Mouse (Mus musculus): ENCODE data around the gene Wasf3. TPM values are rescaled to one million over a fixed set of nuclear protein-coding genes. Genes with fewer than 3 reads are reported as not detected.
A peak's percentile ranks its signal among the peaks of the same experiment; 100 is the strongest.

Wasf3 gene
- total RNA-seq, 1 experiment: 6.2 TPM

GRCm38 (mm10) chr5:146418092-146418491 is 33.3 kb downstream of the Wasf3 start:
- no peak for DNase-seq (ENCODE audit: low read depth, low spot score)
- TF ChIP-seq HCFC1 (IDR thresholded peaks at IDR 0.05; ENCODE audit: borderline replicate concordance, insufficient read depth, low read length) (no peak), ZC3H11A (IDR thresholded peaks at IDR 0.05; ENCODE audit: borderline replicate concordance, low read depth, low read length) (no peak), MAFK (IDR thresholded peaks at IDR 0.05; ENCODE audit: insufficient read depth, low read depth, low read length) (no peak), ZNF384 (IDR thresholded peaks at IDR 0.05; ENCODE audit: low read depth, low read length) (no peak), CHD2 (IDR thresholded peaks at IDR 0.05; ENCODE audit: low read depth, low read length) (no peak)
- no peak overlapping the region for H3K9ac ChIP-seq (ENCODE audit: insufficient read depth, low read depth, low read length, poor library complexity, severe bottlenecking)
- peaks cover 4 to 12% of the 10 kb centered on the region in 2 experiments; a peak in 3 of 4 replicates for H3K4me1 ChIP-seq (ENCODE audit: control insufficient read depth in 2 of 2, insufficient read depth in 2 of 2, low read length in 2 of 2, poor library complexity in 1 of 2)
- no peak overlapping the region for H3K27ac ChIP-seq (ENCODE audit: insufficient read depth, low read depth, low read length, poor library complexity, severe bottlenecking)
- 0 out of 2 replicates have a peak, but pooled peaks cover 3% of the 10 kb centered on the region for H3K36me3 ChIP-seq (ENCODE audit: control insufficient read depth, insufficient read depth, low read length, poor library complexity, severe bottlenecking)
- H3K9me3 ChIP-seq (ENCODE audit: control insufficient read depth, insufficient read depth, low read depth, low read length): no peaks in the 10 kb centered on the region
- in situ Hi-C loops (cut with MboI; ENCODE audit: low sequenced_read_pairs in 2 of 2, unreplicated experiment in 2 of 2): no loop called here
- no peak overlapping the region for H3K4me3 ChIP-seq (ENCODE audit: insufficient read depth in 1 of 2, low read depth in 1 of 2, low read length in 2 of 2, poor library complexity in 1 of 2, severe bottlenecking in 1 of 2)

DNA sequence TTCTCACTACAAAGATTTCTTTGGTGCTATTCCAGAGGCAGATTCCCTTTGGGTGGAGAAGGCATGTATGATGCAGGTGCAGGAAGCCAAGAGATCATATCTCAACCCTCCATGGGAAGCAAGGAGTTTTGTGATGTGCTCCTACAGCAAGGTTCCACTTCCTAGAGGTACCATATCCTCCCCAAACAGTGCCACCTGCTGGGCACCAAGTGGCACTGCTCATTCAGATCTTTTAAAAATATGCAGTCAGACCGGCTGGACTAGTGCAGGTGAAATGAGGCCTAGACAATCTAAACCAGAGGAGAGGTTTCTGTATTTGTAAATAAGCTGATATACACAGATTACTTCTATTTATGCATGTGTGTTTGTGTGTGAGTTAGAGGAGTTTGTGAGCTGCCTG is 35.3 kb downstream of the Wasf3 start:
- H3K9ac ChIP-seq (ENCODE audit: insufficient read depth, low read depth, low read length, poor library complexity, severe bottlenecking): no peak overlapping the region
- DNase-seq (ENCODE audit: low read depth, low spot score): peak; percentile 40
- in situ Hi-C loops (cut with MboI; ENCODE audit: low sequenced_read_pairs in 2 of 2, unreplicated experiment in 2 of 2): no loop called here

GRCm38 (mm10) chr5:146424711-146425326 is 40.0 kb downstream of the Wasf3 start:
- Histone ChIP-seq H3K9me3 (ENCODE audit: control insufficient read depth, insufficient read depth, low read depth, low read length) (no peaks in the 10 kb centered on the region), H3K27ac (ENCODE audit: insufficient read depth, low read depth, low read length, poor library complexity, severe bottlenecking) (no peak overlapping the region), H3K36me3 (ENCODE audit: control insufficient read depth, insufficient read depth, low read length, poor library complexity, severe bottlenecking) (peaks cover 4% of the 10 kb centered on the region; the same call in 1 of the 2 replicates), H3K4me1 (ENCODE audit: control insufficient read depth in 2 of 2, insufficient read depth in 2 of 2, low read length in 2 of 2, poor library complexity in 1 of 2) (peaks cover 0 to 4% of the 10 kb centered on the region in 2 experiments; a peak in 2 of 4 replicates), H3K9ac (ENCODE audit: insufficient read depth, low read depth, low read length, poor library complexity, severe bottlenecking) (no peak overlapping the region), H3K4me3 (ENCODE audit: insufficient read depth in 1 of 2, low read depth in 1 of 2, low read length in 2 of 2, poor library complexity in 1 of 2, severe bottlenecking in 1 of 2) (no peak overlapping the region)
- TF ChIP-seq HCFC1 (IDR thresholded peaks at IDR 0.05; ENCODE audit: borderline replicate concordance, insufficient read depth, low read length): no peak
- TF ChIP-seq ZNF384 (IDR thresholded peaks at IDR 0.05; ENCODE audit: low read depth, low read length): no peak
- TF ChIP-seq MAFK (IDR thresholded peaks at IDR 0.05; ENCODE audit: insufficient read depth, low read depth, low read length): no peak
- TF ChIP-seq ZC3H11A (IDR thresholded peaks at IDR 0.05; ENCODE audit: borderline replicate concordance, low read depth, low read length): no peak
- TF ChIP-seq CHD2 (IDR thresholded peaks at IDR 0.05; ENCODE audit: low read depth, low read length): no peak
- no peak for DNase-seq (ENCODE audit: low read depth, low spot score)
- in situ Hi-C loops (cut with MboI; ENCODE audit: low sequenced_read_pairs in 2 of 2, unreplicated experiment in 2 of 2): no loop called here

More for the DNA sequence above, 35.3 kb downstream of the Wasf3 start:
- Histone ChIP-seq H3K4me3 (ENCODE audit: insufficient read depth in 1 of 2, low read depth in 1 of 2, low read length in 2 of 2, poor library complexity in 1 of 2, severe bottlenecking in 1 of 2) (no peak overlapping the region), H3K4me1 (ENCODE audit: control insufficient read depth in 2 of 2, insufficient read depth in 2 of 2, low read length in 2 of 2, poor library complexity in 1 of 2) (peaks cover 4 to 12% of the 10 kb centered on the region in 2 experiments; a peak in 3 of 4 replicates), H3K36me3 (ENCODE audit: control insufficient read depth, insufficient read depth, low read length, poor library complexity, severe bottlenecking) (peaks cover 4% of the 10 kb centered on the region; the same call in 1 of the 2 replicates), H3K9me3 (ENCODE audit: control insufficient read depth, insufficient read depth, low read depth, low read length) (no peaks in the 10 kb centered on the region), H3K27ac (ENCODE audit: insufficient read depth, low read depth, low read length, poor library complexity, severe bottlenecking) (no peak overlapping the region)
- TF ChIP-seq MAFK (IDR thresholded peaks at IDR 0.05; ENCODE audit: insufficient read depth, low read depth, low read length): no peak
- no peak for TF ChIP-seq ZNF384 (IDR thresholded peaks at IDR 0.05; ENCODE audit: low read depth, low read length)
- no peak for TF ChIP-seq CHD2 (IDR thresholded peaks at IDR 0.05; ENCODE audit: low read depth, low read length)
- no peak for TF ChIP-seq ZC3H11A (IDR thresholded peaks at IDR 0.05; ENCODE audit: borderline replicate concordance, low read depth, low read length)
- no peak for TF ChIP-seq HCFC1 (IDR thresholded peaks at IDR 0.05; ENCODE audit: borderline replicate concordance, insufficient read depth, low read length)

- H3K4me1 ChIP-seq (ENCODE audit: control insufficient read depth in 2 of 2, insufficient read depth in 2 of 2, low read length in 2 of 2, poor library complexity in 1 of 2): peaks cover 0 to 4% of the 10 kb centered on the region in 2 experiments; a peak in 2 of 4 replicates
- H3K9me3 ChIP-seq (ENCODE audit: control insufficient read depth, insufficient read depth, low read depth, low read length): no peaks in the 10 kb centered on the region
- no peak for TF ChIP-seq ZNF384 (IDR thresholded peaks at IDR 0.05; ENCODE audit: low read depth, low read length)
- no peak for TF ChIP-seq MAFK (IDR thresholded peaks at IDR 0.05; ENCODE audit: insufficient read depth, low read depth, low read length)
- no peak for TF ChIP-seq ZC3H11A (IDR thresholded peaks at IDR 0.05; ENCODE audit: borderline replicate concordance, low read depth, low read length)
- no peak for TF ChIP-seq HCFC1 (IDR thresholded peaks at IDR 0.05; ENCODE audit: borderline replicate concordance, insufficient read depth, low read length)
- no peak for TF ChIP-seq CHD2 (IDR thresholded peaks at IDR 0.05; ENCODE audit: low read depth, low read length)
- no peak for DNase-seq (ENCODE audit: low read depth, low spot score)
- H3K9ac ChIP-seq (ENCODE audit: insufficient read depth, low read depth, low read length, poor library complexity, severe bottlenecking): no peak overlapping the region
- H3K36me3 ChIP-seq (ENCODE audit: control insufficient read depth, insufficient read depth, low read length, poor library complexity, severe bottlenecking): peaks cover 4% of the 10 kb centered on the region; the same call in 1 of the 2 replicates
- in situ Hi-C loops (cut with MboI; ENCODE audit: low sequenced_read_pairs in 2 of 2, unreplicated experiment in 2 of 2): no loop called here
- H3K27ac ChIP-seq (ENCODE audit: insufficient read depth, low read depth, low read length, poor library complexity, severe bottlenecking): no peak overlapping the region
- no peak overlapping the region for H3K4me3 ChIP-seq (ENCODE audit: insufficient read depth in 1 of 2, low read depth in 1 of 2, low read length in 2 of 2, poor library complexity in 1 of 2, severe bottlenecking in 1 of 2)
Observed at GRCm38 (mm10) chr5:146425656-146426055, 40.9 kb downstream of the Wasf3 start.

Data from ES-E14 (cell line).